8 mouse cellular contexts compared by ENCODE assay signal in the genomic region with DNA sequence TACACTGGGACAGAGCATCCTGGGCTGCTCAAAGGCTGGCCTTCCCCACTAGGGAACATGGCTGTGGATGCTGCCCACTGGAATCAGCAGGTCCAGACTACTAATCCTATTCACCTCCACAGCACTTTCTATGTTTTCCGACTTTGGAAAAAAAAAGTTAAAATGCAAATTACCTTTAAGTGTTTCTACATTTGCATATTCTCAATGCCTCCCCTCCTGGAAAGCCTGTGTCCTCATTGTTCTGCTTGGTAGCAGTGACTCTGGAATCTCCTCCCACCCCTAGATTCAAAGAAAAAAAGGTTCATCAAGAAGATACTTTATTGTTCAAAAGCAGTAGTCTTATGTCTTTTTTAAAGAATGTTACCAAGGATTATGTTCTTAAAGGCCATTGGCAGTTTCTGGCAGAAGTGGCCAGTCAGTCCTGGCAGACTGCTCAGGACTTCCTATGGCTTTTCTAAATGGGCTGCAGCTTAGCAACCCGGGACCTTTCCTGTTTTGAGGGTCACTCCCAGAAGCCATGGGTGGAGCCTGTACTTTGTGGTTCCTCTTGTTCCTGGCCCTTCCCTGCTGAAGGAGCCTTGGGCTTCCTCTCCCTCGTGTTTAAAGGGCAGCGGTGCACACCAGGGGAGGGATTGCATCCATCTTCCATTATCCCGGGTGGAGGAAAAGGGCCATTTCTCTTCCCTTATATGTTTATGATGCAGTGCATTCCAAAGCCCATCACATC. TPM values are rescaled to one million over a fixed set of nuclear protein-coding genes. Genes with fewer than 3 reads are reported as not detected.
DNase-seq lines count a peak whose midpoint lies in the region; ATAC-seq and TF ChIP-seq lines count a peak whose summit lies in the region.

No protein-coding gene starts in this region.

- H3K27me3 ChIP-seq in hindbrain, embryonic 16.5 days (replicated peaks; ENCODE audit: control insufficient read depth, insufficient read depth, low read length): no peaks in the 10 kb centered on the region

- no peak for TF ChIP-seq CTCF in gastrocnemius, adult 2 months (IDR thresholded peaks at IDR 0.05)

- 3% methylated on average over 5 of the region's 5 CpGs for WGBS in hindbrain, embryonic 16.5 days

- H3K4me2 ChIP-seq in hindbrain, embryonic 16.5 days (ENCODE audit: low read length): no peak overlapping the region

- peak overlapping the region; percentile 72 for H3K27ac ChIP-seq in gastrocnemius, adult 2 months
- peak overlapping the region; percentile 48; the same call in 1 of the 2 replicates for H3K27ac ChIP-seq in hindbrain, embryonic 16.5 days (ENCODE audit: low read depth, low read length)

- peak; percentile 70 for ATAC-seq in hindbrain, embryonic 16.5 days
- ATAC-seq in megakaryocyte progenitor cell, adult 5-6 weeks (replicated peaks; ENCODE audit: poor library complexity): peak; percentile 50; the same call in 1 of the 2 replicates

- no peaks in the 10 kb centered on the region for H3K9me3 ChIP-seq in hindbrain, embryonic 16.5 days (ENCODE audit: control insufficient read depth, low read length)

- no peaks in the 10 kb centered on the region for H3K36me3 ChIP-seq in hindbrain, embryonic 16.5 days (ENCODE audit: control insufficient read depth, insufficient read depth, low read length)

- H3K9ac ChIP-seq in hindbrain, embryonic 16.5 days (ENCODE audit: low read depth, low read length): no peak overlapping the region

- intact Hi-C loops in gastrocnemius, adult 2 months (cut with DNase I): no loop called here

- H3K4me1 ChIP-seq in hindbrain, embryonic 16.5 days (ENCODE audit: control insufficient read depth, insufficient read depth, low read depth, low read length): peaks cover 31% of the 10 kb centered on the region

- H3K4me3 ChIP-seq in gastrocnemius, adult 2 months: no peak overlapping the region; the same call in 1 of the 2 replicates
- no peak overlapping the region for H3K4me3 ChIP-seq in hindbrain, embryonic 16.5 days (ENCODE audit: low read length)

- DNase-seq in gastrocnemius, adult 2 months: peak; percentile 55
- no peak for DNase-seq in gastrocnemius, postnatal 10 days
- DNase-seq in embryo, embryonic 10 days (ENCODE audit: low spot score): peak; percentile 73
- DNase-seq in thymus, postnatal 36 days: no peak
- DNase-seq in left cerebral cortex, adult 9 months (ENCODE audit: low spot score in 2 of 2): no peak
- DNase-seq in Muller cell, postnatal 12 days (ENCODE audit: inconsistent ontology term): no peak

RNA-seq across cellular contexts. Expression of a gene that starts 54.5 kb away (rescaled TPM):
- total RNA-seq in gastrocnemius, adult 2 months (2021): under 1 TPM in 1 of 2 experiments, not detected in 1; 0.56 TPM
- total RNA-seq in gastrocnemius, postnatal 10 days (2021): not detected
- polyA plus RNA-seq in hindbrain, embryonic 16.5 days (2015; fragmentation: Nextera tagmentation; extraction: Ambion mirVana): 33.0 and 35.8 TPM in 2 replicates
- 1.0 TPM in 2 replicates for total RNA-seq in megakaryocyte progenitor cell, adult 5-6 weeks (2015)
- total RNA-seq in megakaryocyte progenitor cell, adult 5-6 weeks (2017): 0.12 and 0.98 TPM in 2 replicates

Comparison
In these comparisons a context has a peak if more than half of its experiments do, and no peak if none do; other contexts are left out.
1. DNase-seq: peak in gastrocnemius, adult 2 months (single experiment) and embryo, embryonic 10 days (single experiment); none in gastrocnemius, postnatal 10 days (single experiment), thymus, postnatal 36 days (0 of 2), left cerebral cortex, adult 9 months (0 of 2) and Muller cell, postnatal 12 days (single experiment).